ENCODE assay signal across 9 mouse cellular contexts in genomic region chr2:146223176-146223905, GRCm38 (mm10). TPM values are rescaled to one million over a fixed set of nuclear protein-coding genes. Genes with fewer than 3 reads are reported as not detected.
DNase-seq lines count a peak whose midpoint lies in the region; ATAC-seq and TF ChIP-seq lines count a peak whose summit lies in the region.
"Had no signal": no experiment of that assay in that cellular context is flagged by ENCODE, and none has a peak within 500 bp of the region (broad histone marks: within the 10 kb centered on the region; RNA-seq: fewer than 3 reads in every experiment).

No protein-coding gene starts in this region.

- H3K36me3 ChIP-seq in embryonic facial prominence, embryonic 13.5 days = no peaks in the 10 kb centered on the region
- H3K36me3 ChIP-seq in intestine, embryonic 16.5 days (ENCODE audit: control insufficient read depth, insufficient read depth, low read length) = no peaks in the 10 kb centered on the region
- no peaks in the 10 kb centered on the region for H3K36me3 ChIP-seq in midbrain, embryonic 16.5 days (ENCODE audit: control insufficient read depth, insufficient read depth, low read length)

- peaks cover 97% of the 10 kb centered on the region for H3K27me3 ChIP-seq in embryonic facial prominence, embryonic 13.5 days
- peaks cover 77% of the 10 kb centered on the region for H3K27me3 ChIP-seq in intestine, embryonic 16.5 days (replicated peaks; ENCODE audit: control insufficient read depth, insufficient read depth, low read length)
- peaks cover 3% of the 10 kb centered on the region; the same call in 1 of the 2 replicates for H3K27me3 ChIP-seq in midbrain, embryonic 16.5 days (ENCODE audit: control insufficient read depth, insufficient read depth, low read depth, low read length)

- under 1% methylated on average over 75 of the region's 75 CpGs for WGBS in embryonic facial prominence, embryonic 13.5 days
- WGBS in intestine, embryonic 16.5 days = 2% methylated on average over 74 of the region's 75 CpGs
- WGBS in midbrain, embryonic 16.5 days = under 1% methylated on average over 53 of the region's 75 CpGs

- no peak for DNase-seq in layer of hippocampus, adult 2 months (ENCODE audit: low spot score in 2 of 2)
- no peak for DNase-seq in layer of hippocampus, adult 18-20 months (ENCODE audit: low spot score in 2 of 2)
- peak; percentile 39 for DNase-seq in adrenal gland, postnatal 10 days
- DNase-seq in spleen, adult 18-20 months = no peak
- DNase-seq in layer of hippocampus, adult 8-10 months (ENCODE audit: low spot score in 2 of 2) = no peak

- peak; percentile 52 for TF ChIP-seq CTCF in layer of hippocampus, adult 2 months (conservative IDR thresholded peaks at IDR 0.05)

- H3K4me2 ChIP-seq in embryonic facial prominence, embryonic 13.5 days = peak overlapping the region; percentile 95
- H3K4me2 ChIP-seq in intestine, embryonic 16.5 days (ENCODE audit: low read depth, low read length) = peak overlapping the region; percentile 99
- H3K4me2 ChIP-seq in midbrain, embryonic 16.5 days (ENCODE audit: low read length) = peak overlapping the region; percentile 90

- H3K4me3 ChIP-seq in layer of hippocampus, adult 2 months = peak overlapping the region; percentile 57
- peak overlapping the region; percentile 57 for H3K4me3 ChIP-seq in embryonic facial prominence, embryonic 13.5 days
- peak overlapping the region; percentile 53 for H3K4me3 ChIP-seq in intestine, embryonic 16.5 days (ENCODE audit: low read length)
- H3K4me3 ChIP-seq in midbrain, embryonic 16.5 days (ENCODE audit: low read depth, low read length) = peak overlapping the region; percentile 81

- ATAC-seq in embryonic facial prominence, embryonic 13.5 days (ENCODE audit: insufficient number of reproducible peaks, insufficient read depth, low FRiP score, low TSS enrichment, low read depth) = no peak
- ATAC-seq in intestine, embryonic 16.5 days = no peak
- ATAC-seq in midbrain, embryonic 16.5 days = peak; percentile 16; the same call in 1 of the 2 replicates

- peak overlapping the region; percentile 78 for H3K27ac ChIP-seq in layer of hippocampus, adult 2 months
- no peak overlapping the region for H3K27ac ChIP-seq in embryonic facial prominence, embryonic 13.5 days
- H3K27ac ChIP-seq in intestine, embryonic 16.5 days (ENCODE audit: low read length) = no peak overlapping the region; the same call in 1 of the 2 replicates
- H3K27ac ChIP-seq in midbrain, embryonic 16.5 days (ENCODE audit: low read length) = peak overlapping the region; percentile 95
- H3K27ac ChIP-seq: macrophage had no signal

- peak overlapping the region; percentile 68 for H3K9ac ChIP-seq in embryonic facial prominence, embryonic 13.5 days
- peak overlapping the region; percentile 43; the same call in 1 of the 2 replicates for H3K9ac ChIP-seq in intestine, embryonic 16.5 days (ENCODE audit: low read depth, low read length)
- peak overlapping the region; percentile 90 for H3K9ac ChIP-seq in midbrain, embryonic 16.5 days (ENCODE audit: low read depth, low read length)

- no peaks in the 10 kb centered on the region for H3K9me3 ChIP-seq in embryonic facial prominence, embryonic 13.5 days
- H3K9me3 ChIP-seq in intestine, embryonic 16.5 days (ENCODE audit: control insufficient read depth, low read length) = no peaks in the 10 kb centered on the region
- H3K9me3 ChIP-seq in midbrain, embryonic 16.5 days (replicated peaks; ENCODE audit: control insufficient read depth, low read length, poor library complexity, severe bottlenecking) = no peaks in the 10 kb centered on the region

- H3K4me1 ChIP-seq in embryonic facial prominence, embryonic 13.5 days = peaks cover 36% of the 10 kb centered on the region
- H3K4me1 ChIP-seq in intestine, embryonic 16.5 days (ENCODE audit: control insufficient read depth, insufficient read depth, low read length) = peaks cover 27% of the 10 kb centered on the region
- peaks cover 28% of the 10 kb centered on the region for H3K4me1 ChIP-seq in midbrain, embryonic 16.5 days (ENCODE audit: control insufficient read depth, insufficient read depth, low read length)

RNA-seq across cellular contexts. Expression of gene Insm1, which starts 1.6 kb away (rescaled TPM):
- 1 to 10 TPM; 6.6 to 7.2 TPM for total RNA-seq in layer of hippocampus, adult 2 months (2021)
- 1 to 10 TPM; 6.5 to 7.4 TPM for total RNA-seq in layer of hippocampus, adult 18-20 months (2021)
- total RNA-seq in adrenal gland, postnatal 10 days (2021) = 1 to 10 TPM; 5.7 to 6.1 TPM
- polyA plus RNA-seq in embryonic facial prominence, embryonic 13.5 days (2015; fragmentation: Nextera tagmentation; extraction: Ambion mirVana) = 0.80 and 1.4 TPM in 2 replicates
- 0.35 and 0.54 TPM in 2 replicates for polyA plus RNA-seq in intestine, embryonic 16.5 days (2015; fragmentation: Nextera tagmentation; extraction: Ambion mirVana)
- 2.7 TPM in 2 replicates for polyA plus RNA-seq in midbrain, embryonic 16.5 days (2015; fragmentation: Nextera tagmentation; extraction: Ambion mirVana)
- total RNA-seq in layer of hippocampus, adult 8-10 months (2022) = 1 to 10 TPM; 5.6 to 6.6 (median 5.8) TPM
- polyA plus RNA-seq: macrophage had no signal

Comparison
In these comparisons a context has a peak if more than half of its experiments do, and no peak if none do; other contexts are left out.
1. H3K27ac ChIP-seq: peak in layer of hippocampus, adult 2 months (single experiment) and midbrain, embryonic 16.5 days (single experiment); none in embryonic facial prominence, embryonic 13.5 days (single experiment) and intestine, embryonic 16.5 days (single experiment).
2. Peak in every context shown above with its lines, with median percentiles within 50 percentile points of each other: H3K4me3 ChIP-seq, H3K4me2 ChIP-seq and H3K9ac ChIP-seq.